Mouse (Mus musculus) neural tube, embryonic 14.5 days (tissue): Measurements from ENCODE around the gene Rnf40. TPM values are rescaled to one million over a fixed set of nuclear protein-coding genes. Genes with fewer than 3 reads are reported as not detected.

Experiments
- ATAC-seq: fragments of 200-750 bp; cut with Nextera tagmentation; 2 replicates; pipeline ENCODE4 v1.8.0; 2017; ENCODE audit warnings: low read depth, mild to moderate bottlenecking, moderate TSS enrichment, moderate library complexity
- H3K27ac ChIP-seq: fragments of 300-500 bp; sonication (generic); 2 replicates; pipeline ENCODE4 v1.5.1; 2014; ENCODE audit warnings: low read depth, mild to moderate bottlenecking, control low read depth, low read length, moderate library complexity, mixed read lengths
- H3K27me3 ChIP-seq: fragments of 300-500 bp; sonication (generic); 2 replicates; pipeline ENCODE4 v1.6.1; 2014; ENCODE audit warnings: low read length; ENCODE audit not compliant: control insufficient read depth, insufficient read depth
- H3K36me3 ChIP-seq: fragments of 300-500 bp; sonication (generic); 2 replicates; pipeline ENCODE4 v1.6.1; 2014; ENCODE audit warnings: low read length, mixed read lengths; ENCODE audit not compliant: control insufficient read depth, insufficient read depth
- H3K4me1 ChIP-seq: fragments of 300-500 bp; sonication (generic); 2 replicates; pipeline ENCODE4 v1.6.1; 2014; ENCODE audit warnings: low read length; ENCODE audit not compliant: control insufficient read depth, insufficient read depth
- H3K4me2 ChIP-seq: fragments of 300-500 bp; sonication (generic); 2 replicates; pipeline ENCODE4 v1.6.1; 2014; ENCODE audit warnings: mild to moderate bottlenecking, low read depth, low read length, control low read depth
- H3K4me3 ChIP-seq: fragments of 300-500 bp; sonication (generic); 2 replicates; pipeline ENCODE4 v1.5.1; 2014; ENCODE audit warnings: low read depth, low read length, control low read depth, mixed read lengths
- H3K9ac ChIP-seq: fragments of 300-500 bp; sonication (generic); replicated peaks from 2 replicates; pipeline ENCODE4 v1.6.1; 2014; ENCODE audit warnings: low read depth, mild to moderate bottlenecking, control low read depth, low read length, mixed read lengths
- H3K9me3 ChIP-seq: fragments of 300-500 bp; sonication (generic); 2 replicates; pipeline ENCODE4 v1.6.1; 2016; ENCODE audit warnings: low read length; ENCODE audit not compliant: control insufficient read depth
- WGBS: fragments of 180-500 bp; shearing (Covaris S2); extraction: QIAGEN DNeasy Blood & Tissue Kit; methylation state at CpG from one replicate; pipeline ENCODE4 v1.1.7; 2014; 5-methylcytosine and 5-hydroxymethylcytosine counted together
- polyA plus RNA-seq: library from polyadenylated mRNA; unstranded; fragments of >200 nt; fragmentation: Nextera tagmentation; extraction: Ambion mirVana; gene quantifications from 2 replicates; pipeline ENCODE4 v1.2.1, GENCODE M21; 2014

Rnf40 gene
- polyA plus RNA-seq, 1 experiment from 2014 or later: 31.2 TPM

DNA sequence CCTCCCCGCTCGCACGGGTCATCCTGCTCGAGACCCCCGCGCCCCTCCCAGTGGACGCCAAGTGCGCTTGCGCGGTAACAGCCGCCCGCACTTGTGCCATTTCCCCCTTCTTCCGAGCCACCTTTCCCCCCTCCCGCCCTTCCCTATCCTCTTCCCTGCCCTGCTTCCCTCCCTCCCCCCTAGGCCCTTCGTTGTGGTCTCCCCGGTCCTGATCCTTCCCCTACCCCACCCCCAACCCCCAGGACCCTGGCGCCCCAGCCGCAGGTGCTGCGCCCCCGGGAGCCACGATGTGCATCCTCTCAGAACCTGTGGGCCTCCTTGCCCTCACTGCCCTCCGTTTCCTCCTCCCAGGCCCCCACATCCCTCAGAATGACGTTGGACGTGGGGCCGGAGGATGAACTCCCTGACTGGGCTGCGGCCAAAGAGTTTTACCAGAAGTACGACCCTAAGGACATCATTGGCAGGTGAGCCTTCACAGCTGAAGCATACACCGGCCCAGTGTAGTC is 15.0 kb upstream of the Rnf40 start:
- WGBS: under 1% methylated on average over 27 of the region's 28 CpGs
- peak; percentile 69; the same call in 1 of the 2 replicates for ATAC-seq

DNA sequence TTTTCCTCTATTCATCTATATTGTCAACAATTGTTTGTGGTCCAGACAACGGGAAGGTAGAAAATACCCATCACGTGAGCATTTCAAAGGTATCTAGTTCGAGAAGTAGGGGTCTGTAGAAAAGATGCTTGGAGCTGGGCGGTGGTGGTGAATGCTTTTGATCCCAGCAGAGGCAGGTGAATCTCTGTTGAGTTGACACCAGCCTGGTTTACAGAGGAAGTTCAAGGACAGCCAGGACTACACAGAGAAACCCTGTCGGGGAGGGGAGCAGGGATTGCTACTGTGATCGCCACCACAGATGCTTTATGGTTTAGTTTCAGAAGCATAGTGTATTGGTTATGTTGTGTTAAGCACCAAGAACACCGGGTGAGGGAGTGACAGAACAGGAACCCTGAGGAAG is 14.5 kb upstream of the Rnf40 start:
- 23% methylated on average over 7 of the region's 7 CpGs for WGBS
- no peak overlapping the region for H3K27ac ChIP-seq

More for the DNA sequence above, 15.0 kb upstream of the Rnf40 start:
- Histone ChIP-seq H3K4me2 (peak overlapping the region; percentile 87), H3K4me1 (peaks cover 17% of the 10 kb centered on the region), H3K36me3 (peaks cover 5% of the 10 kb centered on the region; the same call in 1 of the 2 replicates), H3K9ac (peak overlapping the region; percentile 61), H3K27me3 (no peaks in the 10 kb centered on the region), H3K9me3 (no peaks in the 10 kb centered on the region), H3K4me3 (peak overlapping the region; percentile 63), H3K27ac (peak overlapping the region; percentile 60)

DNA sequence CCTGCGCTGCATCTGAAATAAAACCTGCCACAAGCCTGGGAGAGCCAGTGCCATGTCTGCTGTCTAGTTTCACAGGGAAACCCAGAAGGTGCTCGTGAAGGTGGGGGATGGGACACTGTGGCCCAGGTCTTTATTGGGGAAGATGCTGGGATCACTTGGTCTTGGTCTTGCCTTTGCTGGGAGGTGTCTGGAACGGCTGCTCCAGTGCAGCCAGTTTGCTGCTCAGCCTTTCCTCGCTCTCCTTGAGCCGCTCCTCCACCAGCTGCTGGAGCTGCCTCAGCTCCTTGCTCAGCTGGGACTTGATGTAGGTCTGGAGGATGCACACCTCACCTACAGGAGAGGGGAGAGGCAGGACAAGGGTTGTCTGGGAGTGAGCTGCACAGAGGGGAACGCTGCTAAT is 5.3 kb upstream of the Rnf40 start:
- H3K36me3 ChIP-seq: peaks cover 28% of the 10 kb centered on the region
- 95% methylated on average over 6 of the region's 6 CpGs for WGBS

More for the DNA sequence above, 14.5 kb upstream of the Rnf40 start:
- Histone ChIP-seq H3K4me3 (peak overlapping the region; percentile 63), H3K9ac (peak overlapping the region; percentile 61; the same call in 1 of the 2 replicates), H3K4me1 (peaks cover 17% of the 10 kb centered on the region), H3K4me2 (peak overlapping the region; percentile 87), H3K9me3 (no peaks in the 10 kb centered on the region), H3K36me3 (peaks cover 5% of the 10 kb centered on the region; the same call in 1 of the 2 replicates), H3K27me3 (no peaks in the 10 kb centered on the region)
- no peak for ATAC-seq

DNA sequence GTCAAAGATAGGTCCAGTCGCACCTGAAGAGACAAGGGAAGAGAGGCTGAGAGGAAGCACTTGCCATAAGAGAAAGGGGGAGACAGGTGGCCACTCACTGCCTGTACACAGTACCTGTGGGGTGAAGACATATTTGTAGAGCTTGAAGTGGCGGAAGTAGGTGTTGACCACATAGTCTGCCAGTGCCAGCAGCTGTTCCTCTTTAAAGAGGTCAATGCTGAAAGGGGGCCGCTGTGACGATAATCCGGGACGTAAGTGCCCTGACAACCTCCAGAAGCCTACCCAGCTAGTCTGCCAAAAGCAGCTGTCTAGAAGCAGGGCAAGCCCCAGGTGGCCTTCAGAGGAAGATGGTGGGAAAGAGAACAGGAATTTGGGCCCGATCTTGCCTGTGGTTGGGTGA is 3.5 kb upstream of the Rnf40 start:
- Histone ChIP-seq H3K27ac (no peak overlapping the region), H3K27me3 (no peaks in the 10 kb centered on the region), H3K9ac (no peak overlapping the region), H3K9me3 (no peaks in the 10 kb centered on the region), H3K4me1 (peaks cover 15% of the 10 kb centered on the region), H3K36me3 (peaks cover 28% of the 10 kb centered on the region), H3K4me2 (no peak overlapping the region), H3K4me3 (no peak overlapping the region)
- WGBS: 84% methylated on average over 7 of the region's 7 CpGs
- ATAC-seq: no peak

More for the DNA sequence above, 5.3 kb upstream of the Rnf40 start:
- ATAC-seq: no peak
- Histone ChIP-seq H3K4me1 (peaks cover 8% of the 10 kb centered on the region), H3K9me3 (no peaks in the 10 kb centered on the region), H3K9ac (no peak overlapping the region), H3K4me2 (no peak overlapping the region), H3K27me3 (no peaks in the 10 kb centered on the region), H3K4me3 (no peak overlapping the region), H3K27ac (no peak overlapping the region)

DNA sequence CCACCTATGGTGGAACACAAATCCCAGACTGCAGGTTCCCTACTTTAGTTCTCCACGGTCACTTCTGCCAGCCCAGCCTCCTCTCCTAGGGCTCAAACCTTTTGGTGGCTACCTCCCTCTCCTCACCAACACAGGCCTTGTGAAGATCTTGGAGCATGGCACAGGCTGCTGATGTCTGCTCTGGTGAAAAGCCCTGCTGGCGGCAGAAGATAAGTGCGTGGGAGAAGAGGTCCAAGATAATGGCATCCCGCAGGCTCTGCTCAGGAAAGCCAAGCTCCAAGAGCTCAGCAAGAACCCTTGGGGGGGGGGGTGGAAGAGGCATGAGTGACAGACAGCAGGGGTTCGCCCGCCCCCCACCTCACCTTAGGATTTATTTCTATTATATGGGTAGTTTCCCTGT is 2.4 kb upstream of the Rnf40 start:
- WGBS: over 99% methylated on average over 6 of the region's 6 CpGs
- no peaks in the 10 kb centered on the region for H3K9me3 ChIP-seq
- ATAC-seq: no peak
- H3K4me3 ChIP-seq: no peak overlapping the region
- no peak overlapping the region for H3K9ac ChIP-seq
- no peak overlapping the region for H3K4me2 ChIP-seq
- H3K27ac ChIP-seq: no peak overlapping the region
- H3K4me1 ChIP-seq: peaks cover 15% of the 10 kb centered on the region
- peaks cover 28% of the 10 kb centered on the region for H3K36me3 ChIP-seq
- H3K27me3 ChIP-seq: no peaks in the 10 kb centered on the region

DNA sequence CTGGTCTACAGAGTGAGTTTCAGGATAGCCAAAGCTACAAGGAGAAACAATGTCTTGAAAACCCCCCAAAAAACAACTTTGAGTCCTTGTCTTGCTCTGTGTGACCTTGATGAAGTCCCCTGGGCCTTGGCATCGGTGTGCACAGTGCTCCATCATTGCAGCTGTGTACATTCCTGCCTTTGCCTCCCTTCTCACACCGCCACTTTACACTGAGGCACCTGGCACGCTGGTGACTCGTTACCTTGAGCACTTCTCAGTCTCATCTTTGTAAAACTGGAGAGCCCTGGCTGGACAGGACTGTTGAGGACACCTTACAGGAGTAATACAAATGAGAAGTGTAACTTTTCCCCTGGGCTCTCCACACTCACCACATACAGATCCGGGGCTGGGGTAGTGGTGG is 1.4 kb upstream of the Rnf40 start:
- H3K27ac ChIP-seq: no peak overlapping the region

DNA sequence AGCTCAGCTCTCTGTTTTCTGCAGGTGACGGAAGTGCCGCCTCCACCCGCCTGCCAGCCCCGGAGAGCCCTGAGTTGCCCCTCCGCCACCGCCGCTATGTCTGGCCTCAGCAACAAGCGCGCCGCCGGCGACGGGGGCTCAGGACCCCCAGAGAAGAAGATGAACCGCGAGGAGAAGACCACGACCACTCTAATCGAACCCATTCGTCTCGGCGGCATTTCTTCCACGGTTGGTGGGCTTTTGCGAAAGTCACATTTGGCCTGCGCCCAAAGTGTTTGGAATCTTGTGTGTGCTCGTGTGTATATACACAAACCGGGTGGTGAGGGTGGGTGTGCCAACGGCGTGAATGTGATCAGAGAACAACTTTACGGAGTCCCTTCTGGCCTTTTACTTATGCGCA is 334 bp downstream of the Rnf40 start:
- 6% methylated on average over 29 of the region's 29 CpGs for WGBS
- peak overlapping the region; percentile 36; the same call in 1 of the 2 replicates for H3K27ac ChIP-seq
- H3K27me3 ChIP-seq: no peaks in the 10 kb centered on the region
- peak overlapping the region; percentile 67 for H3K9ac ChIP-seq
- peaks cover 32% of the 10 kb centered on the region for H3K36me3 ChIP-seq
- H3K9me3 ChIP-seq: no peaks in the 10 kb centered on the region
- peaks cover 15% of the 10 kb centered on the region for H3K4me1 ChIP-seq
- ATAC-seq: no peak
- peak overlapping the region; percentile 89 for H3K4me3 ChIP-seq
- H3K4me2 ChIP-seq: peak overlapping the region; percentile 87

More for the DNA sequence above, 1.4 kb upstream of the Rnf40 start:
- H3K9me3 ChIP-seq: no peaks in the 10 kb centered on the region
- no peak for ATAC-seq
- peaks cover 33% of the 10 kb centered on the region for H3K36me3 ChIP-seq
- WGBS: 71% methylated on average over 5 of the region's 5 CpGs
- H3K27me3 ChIP-seq: no peaks in the 10 kb centered on the region
- no peak overlapping the region for H3K9ac ChIP-seq
- H3K4me2 ChIP-seq: peak overlapping the region; percentile 52
- peaks cover 15% of the 10 kb centered on the region for H3K4me1 ChIP-seq
- no peak overlapping the region; the same call in 1 of the 2 replicates for H3K4me3 ChIP-seq

DNA sequence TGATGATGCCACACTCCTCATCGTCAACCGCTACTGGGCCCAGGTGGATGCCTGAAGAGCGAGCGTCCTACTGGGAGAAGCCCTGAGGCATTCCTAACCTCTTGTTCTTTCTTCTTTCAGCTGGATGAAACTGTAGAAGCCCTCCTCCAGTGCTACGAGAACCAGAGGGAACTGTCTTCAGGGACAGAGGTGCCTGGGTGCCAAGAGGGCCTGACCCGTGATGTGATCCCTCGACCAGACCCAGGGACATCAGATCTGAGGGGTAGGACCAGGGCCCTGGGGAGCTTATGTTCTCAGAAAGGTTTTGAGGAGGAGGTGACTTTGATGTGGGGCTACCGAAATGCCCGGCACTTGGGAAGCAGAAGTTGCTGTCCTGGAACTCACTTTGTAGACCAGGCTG is 1.1 kb downstream of the Rnf40 start:
- H3K27ac ChIP-seq: no peak overlapping the region
- H3K36me3 ChIP-seq: peaks cover 39% of the 10 kb centered on the region
- peak overlapping the region; percentile 87 for H3K4me2 ChIP-seq
- H3K4me1 ChIP-seq: peaks cover 15% of the 10 kb centered on the region
- no peaks in the 10 kb centered on the region for H3K9me3 ChIP-seq
- 93% methylated on average over 9 of the region's 9 CpGs for WGBS
- H3K4me3 ChIP-seq: no peak overlapping the region
- no peak overlapping the region for H3K9ac ChIP-seq
- H3K27me3 ChIP-seq: no peaks in the 10 kb centered on the region
- no peak for ATAC-seq

DNA sequence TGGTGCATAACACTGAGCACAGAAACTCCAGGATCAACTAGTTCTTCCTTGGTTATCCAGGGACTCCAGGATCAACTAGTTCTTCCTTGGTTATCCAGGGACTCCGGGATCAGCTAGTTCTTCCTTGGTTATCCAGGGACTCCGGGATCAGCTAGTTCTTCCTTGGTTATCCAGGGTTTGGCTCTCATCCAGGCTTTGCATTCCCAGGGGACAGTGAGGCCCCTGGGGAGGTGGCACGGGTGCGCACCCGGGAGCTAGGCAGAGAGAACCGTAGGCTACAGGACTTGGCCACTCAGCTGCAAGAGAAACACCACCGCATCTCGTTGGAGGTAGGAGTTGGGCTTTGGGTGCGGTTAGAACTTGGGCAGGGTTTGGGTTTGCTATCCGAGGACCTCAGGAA is 2.5 kb downstream of the Rnf40 start:
- no peaks in the 10 kb centered on the region for H3K27me3 ChIP-seq
- H3K9ac ChIP-seq: no peak overlapping the region
- H3K36me3 ChIP-seq: peaks cover 51% of the 10 kb centered on the region
- ATAC-seq: no peak
- no peak overlapping the region for H3K4me3 ChIP-seq
- H3K4me2 ChIP-seq: no peak overlapping the region
- H3K27ac ChIP-seq: no peak overlapping the region
- 90% methylated on average over 10 of the region's 10 CpGs for WGBS
- peaks cover 15% of the 10 kb centered on the region for H3K4me1 ChIP-seq
- no peaks in the 10 kb centered on the region for H3K9me3 ChIP-seq
